In genomic region chr6:148104212-148104611, GRCm38 (mm10) we compare ENCODE assay signal across 9 mouse cellular contexts. TPM values are rescaled to one million over a fixed set of nuclear protein-coding genes. Genes with fewer than 3 reads are reported as not detected.
A peak's percentile ranks its signal among the peaks of the same experiment; 100 is the strongest.
DNase-seq lines count a peak whose midpoint lies in the region; ATAC-seq lines count a peak whose summit lies in the region.
"Had no signal": no experiment of that assay in that cellular context is flagged by ENCODE, and none has a peak within 500 bp of the region (broad histone marks: within the 10 kb centered on the region; RNA-seq: fewer than 3 reads in every experiment).

No protein-coding gene starts in this region.

- H3K4me2 ChIP-seq in midbrain, embryonic 13.5 days (replicated peaks), result no peak overlapping the region
- H3K4me2 ChIP-seq: neural tube, embryonic 13.5 days had no signal

- no peaks in the 10 kb centered on the region for H3K4me1 ChIP-seq in midbrain, embryonic 10.5 days
- H3K4me1 ChIP-seq in midbrain, embryonic 13.5 days (replicated peaks), result no peaks in the 10 kb centered on the region
- H3K4me1 ChIP-seq: neural tube, embryonic 13.5 days had no signal

- no peak overlapping the region for H3K9ac ChIP-seq in midbrain, embryonic 13.5 days (replicated peaks)
- H3K9ac ChIP-seq: neural tube, embryonic 13.5 days had no signal

- no peaks in the 10 kb centered on the region for H3K36me3 ChIP-seq in midbrain, embryonic 10.5 days
- H3K36me3 ChIP-seq in midbrain, embryonic 13.5 days, result no peaks in the 10 kb centered on the region
- H3K36me3 ChIP-seq: neural tube, embryonic 13.5 days had no signal

- ATAC-seq in midbrain, embryonic 13.5 days, result no peak

- 33% methylated on average over 9 of the region's 9 CpGs for WGBS in midbrain, embryonic 10.5 days
- 25% methylated on average over 7 of the region's 9 CpGs for WGBS in midbrain, embryonic 13.5 days

- no peaks in the 10 kb centered on the region for H3K27me3 ChIP-seq in midbrain, embryonic 10.5 days (ENCODE audit: low read depth, poor library complexity, severe bottlenecking)
- H3K27me3 ChIP-seq in midbrain, embryonic 13.5 days, result no peaks in the 10 kb centered on the region
- H3K27me3 ChIP-seq: neural tube, embryonic 13.5 days had no signal

- H3K9me3 ChIP-seq in midbrain, embryonic 10.5 days (replicated peaks), result no peaks in the 10 kb centered on the region
- H3K9me3 ChIP-seq in midbrain, embryonic 13.5 days, result no peaks in the 10 kb centered on the region
- H3K9me3 ChIP-seq: neural tube, embryonic 13.5 days had no signal

- H3K27ac ChIP-seq in midbrain, embryonic 10.5 days (replicated peaks), result no peak overlapping the region
- H3K27ac ChIP-seq in midbrain, embryonic 13.5 days, result no peak overlapping the region
- H3K27ac ChIP-seq: neural tube, embryonic 13.5 days had no signal

- DNase-seq in gastrocnemius, postnatal 10 days, result peak; percentile 27
- DNase-seq in gastrocnemius, postnatal 25 days, result no peak
- peak; percentile 19 for DNase-seq in midbrain, embryonic 10.5 days (ENCODE audit: low spot score)
- DNase-seq in adrenal gland, adult (ENCODE audit: inconsistent age in 2 of 2, low spot score in 1 of 2), result peak; percentile 32 to 80
- peak; percentile 58 for DNase-seq in kidney, postnatal 10 days
- no peak for DNase-seq in Muller cell, postnatal 12 days (ENCODE audit: inconsistent ontology term)
- DNase-seq in cerebellum, adult 11-12 months, result no peak

- no peak overlapping the region for H3K4me3 ChIP-seq in midbrain, embryonic 10.5 days
- no peak overlapping the region for H3K4me3 ChIP-seq in midbrain, embryonic 13.5 days (replicated peaks)
- H3K4me3 ChIP-seq: neural tube, embryonic 13.5 days had no signal

RNA-seq across cellular contexts. Expression of gene Far2, which starts 57.2 kb away (rescaled TPM):
- under 1 TPM; 0.16 to 0.29 TPM for total RNA-seq in gastrocnemius, postnatal 10 days (2021)
- not detected for total RNA-seq in gastrocnemius, postnatal 25 days (2021)
- polyA plus RNA-seq in midbrain, embryonic 10.5 days (2016; fragmentation: Nextera tagmentation; extraction: Ambion mirVana), result 1.9 TPM in 2 replicates
- polyA plus RNA-seq in midbrain, embryonic 13.5 days (2015; fragmentation: Nextera tagmentation; extraction: Ambion mirVana), result 8.0 and 9.1 TPM in 2 replicates

Comparison
In these comparisons a context has a peak if more than half of its experiments do, and no peak if none do; other contexts are left out.
1. DNase-seq: peak in gastrocnemius, postnatal 10 days (single experiment), midbrain, embryonic 10.5 days (single experiment), adrenal gland, adult (2 of 2) and kidney, postnatal 10 days (single experiment); none in gastrocnemius, postnatal 25 days (single experiment), Muller cell, postnatal 12 days (single experiment) and cerebellum, adult 11-12 months (single experiment).